Mouse (Mus musculus): ENCODE measurements around the gene Gm21834. TPM values are rescaled to one million over a fixed set of nuclear protein-coding genes. Genes with fewer than 3 reads are reported as not detected.
A peak's percentile ranks its signal among the peaks of the same experiment; 100 is the strongest.

The Gm21834 gene
- not detected in 2 replicates for polyA plus RNA-seq (2016; fragmentation: Nextera tagmentation; extraction: Ambion mirVana)

DNA sequence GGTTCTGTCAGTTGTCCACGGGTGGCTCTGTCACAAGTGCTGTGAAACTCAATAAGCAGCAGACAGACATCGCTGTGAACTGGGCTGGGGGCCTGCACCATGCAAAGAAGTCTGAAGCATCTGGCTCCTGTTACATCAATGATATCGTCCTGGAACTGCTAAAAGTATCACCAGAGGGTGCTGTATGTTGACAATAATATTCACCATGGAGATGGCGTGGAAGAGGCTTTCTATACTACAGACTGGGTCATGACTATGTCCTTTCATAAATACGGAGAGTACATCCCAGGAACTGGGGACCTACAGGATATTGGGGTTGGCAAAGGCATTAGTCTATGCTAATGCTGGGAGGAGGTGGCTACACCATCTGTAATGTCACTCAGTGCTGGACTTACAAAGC, at the start of gene Gm21834:
Gene Gm21834 (minus strand): TSS at position 101 of the 400 bp plus-strand sequence.
- no peaks in the 10 kb centered on the region for H3K36me3 ChIP-seq
- peaks cover 9% of the 10 kb centered on the region; the same call in 1 of the 2 replicates for H3K9me3 ChIP-seq (replicated peaks)
- no peak within 1 kb of the TSS for H3K27ac ChIP-seq (ENCODE audit: poor library complexity, severe bottlenecking)
- H3K4me3 ChIP-seq: no peak within 1 kb of the TSS
- H3K9ac ChIP-seq: no peak within 1 kb of the TSS
- no peak for ATAC-seq (ENCODE audit: insufficient number of reproducible peaks, low FRiP score)
- H3K4me1 ChIP-seq (replicated peaks): no peaks in the 10 kb centered on the region
- no peak within 1 kb of the TSS for H3K4me2 ChIP-seq
- H3K27me3 ChIP-seq (replicated peaks): no peaks in the 10 kb centered on the region
- 67% methylated on average over 5 of the region's 5 CpGs for WGBS

DNA sequence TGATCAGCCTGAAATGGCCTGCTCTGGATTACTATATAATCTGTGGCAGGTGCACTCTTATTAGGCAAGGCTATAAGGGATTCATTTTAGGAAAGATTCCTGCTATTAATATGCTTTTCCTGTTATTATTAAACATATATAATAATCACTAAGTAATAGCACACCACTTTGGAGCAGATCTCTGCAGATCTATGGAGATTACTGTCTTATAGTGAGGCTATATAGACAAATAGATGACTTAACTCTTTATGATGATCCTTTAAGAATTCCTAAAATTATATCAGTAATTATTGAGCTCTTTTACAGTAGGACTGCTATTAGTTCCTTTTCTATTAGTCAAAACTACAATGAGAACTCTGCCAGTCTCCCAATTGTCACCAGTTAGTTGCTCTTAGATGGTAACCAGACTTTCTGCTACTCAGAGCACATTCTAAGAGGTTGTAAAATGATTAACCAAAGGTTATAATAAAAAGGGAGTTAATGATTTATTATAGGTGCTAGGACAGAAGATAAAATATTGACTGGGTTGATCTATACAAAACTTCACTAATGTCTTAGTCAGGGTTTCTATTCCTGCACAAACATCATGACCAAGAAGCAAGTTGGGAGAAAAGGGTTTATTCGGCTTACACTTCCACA, 46.3 kb upstream of the Gm21834 start:
- Histone ChIP-seq H3K4me3 (no peak overlapping the region), H3K4me1 (replicated peaks) (no peaks in the 10 kb centered on the region), H3K27me3 (replicated peaks) (no peaks in the 10 kb centered on the region), H3K9me3 (replicated peaks) (peaks cover 9% of the 10 kb centered on the region; the same call in 1 of the 2 replicates), H3K9ac (no peak overlapping the region), H3K27ac (ENCODE audit: poor library complexity, severe bottlenecking) (no peak overlapping the region), H3K36me3 (no peaks in the 10 kb centered on the region), H3K4me2 (no peak overlapping the region)
- 80% methylated on average over 1 of the region's 1 CpGs for WGBS
- no peak for ATAC-seq (ENCODE audit: insufficient number of reproducible peaks, low FRiP score)

DNA sequence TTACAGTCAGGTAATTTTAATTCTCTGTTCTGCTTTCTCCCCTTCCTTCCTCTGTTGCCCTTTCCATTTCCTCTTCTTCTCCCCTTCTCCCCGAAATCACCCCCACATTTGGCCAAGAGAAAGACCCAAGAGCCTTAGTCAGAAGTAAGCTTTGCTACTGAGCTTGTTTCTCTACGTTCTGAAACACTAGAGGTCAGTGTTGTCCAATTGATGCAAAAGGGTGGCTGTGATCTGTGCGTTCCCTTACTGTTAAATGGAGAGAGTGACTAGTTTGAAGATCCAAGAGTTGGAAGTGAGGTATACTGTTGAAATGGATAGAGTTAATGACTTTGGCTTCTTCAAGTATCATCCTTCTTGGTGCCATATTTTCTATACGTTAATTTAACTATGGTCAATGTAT, 28.9 kb upstream of the Gm21834 start:
- Histone ChIP-seq H3K4me2 (no peak overlapping the region), H3K4me1 (replicated peaks) (no peaks in the 10 kb centered on the region), H3K4me3 (no peak overlapping the region), H3K36me3 (no peaks in the 10 kb centered on the region), H3K27me3 (replicated peaks) (no peaks in the 10 kb centered on the region), H3K27ac (ENCODE audit: poor library complexity, severe bottlenecking) (no peak overlapping the region), H3K9ac (no peak overlapping the region), H3K9me3 (replicated peaks) (no peaks in the 10 kb centered on the region)
- ATAC-seq (ENCODE audit: insufficient number of reproducible peaks, low FRiP score): no peak
- WGBS: 16% methylated on average over 4 of the region's 4 CpGs

- H3K4me3 ChIP-seq: no peak within 1 kb of the TSS
Measured at GRCm38 (mm10) chr17:57768622-57769610, 26.9 kb upstream of the Gm21834 start, which contains the start of gene Cntnap5c. Gene Cntnap5c (plus strand): TSS chr17:57769570.

DNA sequence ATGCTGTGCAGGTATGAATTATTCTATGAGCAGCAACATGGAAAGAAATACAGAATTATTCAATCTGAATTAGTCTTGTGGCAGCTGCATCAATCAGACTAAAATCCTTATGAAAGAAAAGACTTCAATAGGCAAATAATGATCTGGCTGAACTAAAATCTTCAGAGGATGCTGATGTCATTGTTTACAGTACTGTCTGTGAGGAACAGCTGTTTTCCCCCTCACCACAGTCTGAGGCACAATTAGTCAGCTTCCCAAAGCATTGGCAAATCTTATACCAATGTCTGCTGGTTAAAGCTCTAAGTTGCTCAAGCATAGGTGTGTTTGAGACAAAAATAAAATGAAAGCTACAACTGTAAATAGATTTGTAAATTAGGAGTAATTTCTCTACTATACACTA, 25.3 kb upstream of the Gm21834 start:
- Histone ChIP-seq H3K4me3 (no peak overlapping the region), H3K4me1 (replicated peaks) (no peaks in the 10 kb centered on the region), H3K4me2 (no peak overlapping the region), H3K27me3 (replicated peaks) (no peaks in the 10 kb centered on the region), H3K36me3 (no peaks in the 10 kb centered on the region), H3K9me3 (replicated peaks) (no peaks in the 10 kb centered on the region), H3K27ac (ENCODE audit: poor library complexity, severe bottlenecking) (no peak overlapping the region), H3K9ac (no peak overlapping the region)
- no peak for ATAC-seq (ENCODE audit: insufficient number of reproducible peaks, low FRiP score)

More at GRCm38 (mm10) chr17:57768622-57769610, 26.9 kb upstream of the Gm21834 start, which contains the start of gene Cntnap5c:
- no peaks in the 10 kb centered on the region for H3K4me1 ChIP-seq (replicated peaks)
- H3K9me3 ChIP-seq (replicated peaks): no peaks in the 10 kb centered on the region
- 19% methylated on average over 26 of the region's 26 CpGs for WGBS
- H3K36me3 ChIP-seq: no peaks in the 10 kb centered on the region
- H3K4me2 ChIP-seq: no peak within 1 kb of the TSS
- no peak within 1 kb of the TSS for H3K27ac ChIP-seq (ENCODE audit: poor library complexity, severe bottlenecking)
- ATAC-seq (ENCODE audit: insufficient number of reproducible peaks, low FRiP score): 0 out of 2 replicates have a peak, but pooled peaks have one; percentile 64
- H3K27me3 ChIP-seq (replicated peaks): no peaks in the 10 kb centered on the region
- H3K9ac ChIP-seq: no peak within 1 kb of the TSS

GRCm38 (mm10) chr17:57758033-57758432, 16.0 kb upstream of the Gm21834 start:
- H3K4me1 ChIP-seq (replicated peaks): no peaks in the 10 kb centered on the region

GRCm38 (mm10) chr17:57694791-57695190, 47.2 kb downstream of the Gm21834 start:
- no peak overlapping the region for H3K4me2 ChIP-seq
- WGBS: 68% methylated on average over 3 of the region's 3 CpGs
- H3K27me3 ChIP-seq (replicated peaks): no peaks in the 10 kb centered on the region
- H3K4me3 ChIP-seq: no peak overlapping the region
- H3K4me1 ChIP-seq (replicated peaks): no peaks in the 10 kb centered on the region
- no peak overlapping the region for H3K9ac ChIP-seq
- H3K27ac ChIP-seq (ENCODE audit: poor library complexity, severe bottlenecking): no peak overlapping the region
- peaks cover 11% of the 10 kb centered on the region; the same call in 1 of the 2 replicates for H3K9me3 ChIP-seq (replicated peaks)
- ATAC-seq (ENCODE audit: insufficient number of reproducible peaks, low FRiP score): no peak
- H3K36me3 ChIP-seq: no peaks in the 10 kb centered on the region

More at GRCm38 (mm10) chr17:57758033-57758432, 16.0 kb upstream of the Gm21834 start:
- no peak for ATAC-seq (ENCODE audit: insufficient number of reproducible peaks, low FRiP score)
- no peaks in the 10 kb centered on the region for H3K9me3 ChIP-seq (replicated peaks)
- no peaks in the 10 kb centered on the region for H3K27me3 ChIP-seq (replicated peaks)
- H3K9ac ChIP-seq: no peak overlapping the region
- H3K4me3 ChIP-seq: no peak overlapping the region
- H3K36me3 ChIP-seq: no peaks in the 10 kb centered on the region
- no peak overlapping the region for H3K4me2 ChIP-seq
- 38% methylated on average over 1 of the region's 1 CpGs for WGBS
- H3K27ac ChIP-seq (ENCODE audit: poor library complexity, severe bottlenecking): no peak overlapping the region

Other genes with a start within 250 kb of the Gm21834 start
- gene Vmn2r120, start 196.7 kb downstream of the Gm21834 start, polyA plus RNA-seq (2016; fragmentation: Nextera tagmentation; extraction: Ambion mirVana): not detected in 2 replicates
- not detected in 2 replicates for gene Cntnap5c, start 27.4 kb upstream of the Gm21834 start, polyA plus RNA-seq (2016; fragmentation: Nextera tagmentation; extraction: Ambion mirVana)

Measured in heart, embryonic 12.5 days (tissue).